In genomic region chr8:91498611-91499010, GRCm38 (mm10) we compare ENCODE assay signal across 22 mouse cellular contexts.
"Had no signal": no experiment of that assay in that cellular context is flagged by ENCODE, and none has a peak within 500 bp of the region (broad histone marks: within the 10 kb centered on the region; RNA-seq: fewer than 3 reads in every experiment).

No protein-coding gene starts in this region.

- H3K9me3 ChIP-seq: megakaryocyte, embryonic 14.5 days; midbrain, embryonic 10.5 days; midbrain, embryonic 12.5 days; neural tube, embryonic 13.5 days; neural tube, embryonic 15.5 days had no signal

- H3K36me3 ChIP-seq: midbrain, embryonic 10.5 days; midbrain, embryonic 12.5 days; neural tube, embryonic 13.5 days; neural tube, embryonic 15.5 days had no signal

- ATAC-seq: lung, postnatal 0 days; midbrain, embryonic 16.5 days had no signal

- DNase-seq: lung, adult 18-20 months; lung, embryonic 14.5 days; lung, postnatal 14 days; lung, postnatal 4 days; midbrain, embryonic 14.5 days; retina, postnatal 1 day; right cerebral cortex, adult 18-20 months; right cerebral cortex, postnatal 25 days; right cerebral cortex, postnatal 4 days; spleen, adult 18-20 months; thymus, adult 18-20 months; thymus, postnatal 14 days; thymus, postnatal 4 days had no signal

- H3K27ac ChIP-seq: liver, embryonic 14.5 days; midbrain, embryonic 10.5 days; midbrain, embryonic 12.5 days; neural tube, embryonic 13.5 days; neural tube, embryonic 15.5 days had no signal

- H3K4me2 ChIP-seq: lung, embryonic 14.5 days; midbrain, embryonic 12.5 days; neural tube, embryonic 13.5 days; neural tube, embryonic 15.5 days had no signal

- H3K4me3 ChIP-seq: megakaryocyte, embryonic 14.5 days; midbrain, embryonic 10.5 days; midbrain, embryonic 12.5 days; myocyte; neural tube, embryonic 13.5 days; neural tube, embryonic 15.5 days had no signal

- H3K9ac ChIP-seq: liver, embryonic 14.5 days; lung, embryonic 14.5 days; midbrain, embryonic 12.5 days; neural tube, embryonic 13.5 days; neural tube, embryonic 15.5 days had no signal

- H3K27me3 ChIP-seq: megakaryocyte, embryonic 14.5 days; neural tube, embryonic 15.5 days had no signal
